In genomic region chr11:100564297-100564696, GRCm38 (mm10) we compare ENCODE assay signal across 16 mouse cellular contexts. TPM values are rescaled to one million over a fixed set of nuclear protein-coding genes. Genes with fewer than 3 reads are reported as not detected.
DNase-seq lines count a peak whose midpoint lies in the region; TF ChIP-seq lines count a peak whose summit lies in the region.
"Had no signal": no experiment of that assay in that cellular context is flagged by ENCODE, and none has a peak within 500 bp of the region (broad histone marks: within the 10 kb centered on the region; RNA-seq: fewer than 3 reads in every experiment).

No protein-coding gene starts in this region.

- H3K4me1 ChIP-seq in testis, adult 2 months (ENCODE audit: control insufficient read depth, insufficient read depth, low read length) = peaks cover 4% of the 10 kb centered on the region; the same call in 1 of the 2 replicates
- peaks cover 8% of the 10 kb centered on the region for H3K4me1 ChIP-seq in embryonic facial prominence, embryonic 10.5 days
- H3K4me1 ChIP-seq: embryonic facial prominence, embryonic 15.5 days; limb, embryonic 12.5 days had no signal

- H3K36me3 ChIP-seq in testis, adult 2 months (ENCODE audit: control insufficient read depth, insufficient read depth, low read length) = peaks cover 1% of the 10 kb centered on the region
- no peaks in the 10 kb centered on the region for H3K36me3 ChIP-seq in embryonic facial prominence, embryonic 10.5 days (replicated peaks)
- H3K36me3 ChIP-seq: embryonic facial prominence, embryonic 15.5 days; limb, embryonic 12.5 days had no signal

- H3K9me3 ChIP-seq in embryonic facial prominence, embryonic 10.5 days = no peaks in the 10 kb centered on the region
- H3K9me3 ChIP-seq: embryonic facial prominence, embryonic 15.5 days; limb, embryonic 12.5 days had no signal

- H3K4me3 ChIP-seq in testis, adult 2 months (ENCODE audit: control insufficient read depth, low read depth, low read length) = peak overlapping the region; percentile 2; the same call in 1 of the 2 replicates
- H3K4me3 ChIP-seq in embryonic facial prominence, embryonic 10.5 days = no peak overlapping the region
- H3K4me3 ChIP-seq: embryonic facial prominence, embryonic 15.5 days; gastrocnemius, adult 2 months; limb, embryonic 12.5 days had no signal

- no peaks in the 10 kb centered on the region for H3K27me3 ChIP-seq in testis, adult 2 months (ENCODE audit: control insufficient read depth, insufficient read depth, low read length)
- H3K27me3 ChIP-seq in embryonic facial prominence, embryonic 10.5 days (replicated peaks; ENCODE audit: low read depth, poor library complexity, severe bottlenecking) = no peaks in the 10 kb centered on the region
- H3K27me3 ChIP-seq: embryonic facial prominence, embryonic 15.5 days; limb, embryonic 12.5 days had no signal

- WGBS in embryonic facial prominence, embryonic 10.5 days = 85% methylated on average over 15 of the region's 15 CpGs

- DNase-seq in testis, postnatal 10 days (ENCODE audit: low spot score) = no peak
- DNase-seq in layer of hippocampus, adult 18-20 months (ENCODE audit: low spot score in 2 of 2) = peak; percentile 76 to 89
- peak; percentile 73 to 93 for DNase-seq in left cerebral cortex, postnatal 25 days (ENCODE audit: low spot score in 2 of 2)
- DNase-seq in ovary, adult 18-20 months (ENCODE audit: low spot score) = no peak
- DNase-seq in thymus, postnatal 14 days = no peak
- no peak for DNase-seq in gastrocnemius, postnatal 14 days
- no peak for DNase-seq in embryonic facial prominence, embryonic 10.5 days (ENCODE audit: low spot score)
- DNase-seq: adrenal gland, postnatal 14 days; cerebellum, postnatal 36 days; gastrocnemius, adult 2 months; heart, postnatal 36 days; liver, postnatal 0 days had no signal

- H3K27ac ChIP-seq in testis, adult 2 months (ENCODE audit: control insufficient read depth, insufficient read depth, low read depth, low read length) = no peak overlapping the region
- no peak overlapping the region for H3K27ac ChIP-seq in embryonic facial prominence, embryonic 10.5 days (replicated peaks)
- H3K27ac ChIP-seq: embryonic facial prominence, embryonic 15.5 days; gastrocnemius, adult 2 months; kidney, postnatal 0 days; limb, embryonic 12.5 days had no signal

- no peak for TF ChIP-seq CTCF in testis, adult 2 months (IDR thresholded peaks at IDR 0.05; ENCODE audit: control insufficient read depth, insufficient read depth, insufficient replicate concordance, low read depth, low read length)

- intact Hi-C loops in left cerebral cortex, postnatal 25 days (cut with DNase I) = no loop called here
- intact Hi-C loops in gastrocnemius, postnatal 14 days (cut with DNase I; ENCODE audit: low total_unique reads) = no loop called here

- no peak for TF ChIP-seq POLR2A in testis, adult 2 months (IDR thresholded peaks at IDR 0.05; ENCODE audit: control insufficient read depth, low read depth, low read length)

RNA-seq across cellular contexts. Expression of gene Cnp, which starts 10.4 kb away (rescaled TPM):
- polyA plus RNA-seq in testis, adult 2 months (2012; rRNA removed) = 3.3 and 3.7 TPM in 2 replicates
- 100 to 1,000 TPM; 171 to 195 TPM for total RNA-seq in layer of hippocampus, adult 18-20 months (2021)
- total RNA-seq in left cerebral cortex, postnatal 25 days (2021) = 100 to 1,000 TPM; 207 to 230 TPM
- 10 to 100 TPM; 10.7 to 32.2 TPM for total RNA-seq in gastrocnemius, postnatal 14 days (2021)
- polyA plus RNA-seq in embryonic facial prominence, embryonic 10.5 days (2016; fragmentation: Nextera tagmentation; extraction: Ambion mirVana) = 21.3 and 25.1 TPM in 2 replicates

RNA-seq across cellular contexts. Expression of gene Ttc25, which starts 18.9 kb away (rescaled TPM):
- polyA plus RNA-seq in testis, adult 2 months (2012; rRNA removed) = 70.4 and 74.1 TPM in 2 replicates
- 1 to 10 TPM in 1 of 2 experiments, under 1 TPM in 1; 0.96 to 1.1 TPM for total RNA-seq in layer of hippocampus, adult 18-20 months (2021)
- 1 to 10 TPM in 1 of 2 experiments, under 1 TPM in 1; 0.55 to 1.3 TPM for total RNA-seq in left cerebral cortex, postnatal 25 days (2021)
- under 1 TPM; 0.14 to 0.16 TPM for total RNA-seq in gastrocnemius, postnatal 14 days (2021)
- 1.4 and 1.7 TPM in 2 replicates for polyA plus RNA-seq in embryonic facial prominence, embryonic 10.5 days (2016; fragmentation: Nextera tagmentation; extraction: Ambion mirVana)

RNA-seq across cellular contexts. Expression of gene Acly, which starts 36.5 kb away (rescaled TPM):
- polyA plus RNA-seq in testis, adult 2 months (2012; rRNA removed) = 24.7 and 30.4 TPM in 2 replicates
- 100 to 1,000 TPM; 118 to 124 TPM for total RNA-seq in layer of hippocampus, adult 18-20 months (2021)
- total RNA-seq in left cerebral cortex, postnatal 25 days (2021) = 100 to 1,000 TPM; 114 to 124 TPM
- 10 to 100 TPM; 16.4 to 19.9 TPM for total RNA-seq in gastrocnemius, postnatal 14 days (2021)
- 291 and 321 TPM in 2 replicates for polyA plus RNA-seq in embryonic facial prominence, embryonic 10.5 days (2016; fragmentation: Nextera tagmentation; extraction: Ambion mirVana)

RNA-seq across cellular contexts. Expression of gene Nkiras2, which starts 54.7 kb away (rescaled TPM):
- polyA plus RNA-seq in testis, adult 2 months (2012; rRNA removed) = 245 and 266 TPM in 2 replicates
- 10 to 100 TPM; 10.8 to 11.1 TPM for total RNA-seq in layer of hippocampus, adult 18-20 months (2021)
- 10 to 100 TPM; 13.7 to 14.7 TPM for total RNA-seq in left cerebral cortex, postnatal 25 days (2021)
- 10 to 100 TPM; 21.2 to 23.4 TPM for total RNA-seq in gastrocnemius, postnatal 14 days (2021)
- 77.2 and 81.4 TPM in 2 replicates for polyA plus RNA-seq in embryonic facial prominence, embryonic 10.5 days (2016; fragmentation: Nextera tagmentation; extraction: Ambion mirVana)

RNA-seq across cellular contexts. Expression of gene Dnajc7, which starts 55.7 kb away (rescaled TPM):
- polyA plus RNA-seq in testis, adult 2 months (2012; rRNA removed) = 104 and 150 TPM in 2 replicates
- 100 to 1,000 TPM; 223 to 252 TPM for total RNA-seq in layer of hippocampus, adult 18-20 months (2021)
- total RNA-seq in left cerebral cortex, postnatal 25 days (2021) = 100 to 1,000 TPM; 231 to 258 TPM
- total RNA-seq in gastrocnemius, postnatal 14 days (2021) = 100 to 1,000 TPM; 143 to 179 TPM
- 272 and 279 TPM in 2 replicates for polyA plus RNA-seq in embryonic facial prominence, embryonic 10.5 days (2016; fragmentation: Nextera tagmentation; extraction: Ambion mirVana)

Comparison
In these comparisons a context has a peak if more than half of its experiments do, and no peak if none do; other contexts are left out.
1. DNase-seq: peak in layer of hippocampus, adult 18-20 months (2 of 2) and left cerebral cortex, postnatal 25 days (2 of 2); none in testis, postnatal 10 days (single experiment), ovary, adult 18-20 months (single experiment), thymus, postnatal 14 days (single experiment), gastrocnemius, postnatal 14 days (single experiment) and embryonic facial prominence, embryonic 10.5 days (single experiment).
2. RNA of gene Cnp, which starts 10.4 kb away (total RNA-seq): 207 to 230 TPM in left cerebral cortex, postnatal 25 days and 171 to 195 TPM in layer of hippocampus, adult 18-20 months; 10.7 to 32.2 TPM in gastrocnemius, postnatal 14 days; every median in the first group is over 4 times any median in the second.
3. RNA of gene Acly, which starts 36.5 kb away (total RNA-seq): 118 to 124 TPM in layer of hippocampus, adult 18-20 months and 114 to 124 TPM in left cerebral cortex, postnatal 25 days; 16.4 to 19.9 TPM in gastrocnemius, postnatal 14 days; every median in the first group is over 4 times any median in the second.